Mouse (Mus musculus) heart, embryonic 14.5 days (tissue): ENCODE data around the gene Rab40c. TPM values are rescaled to one million over a fixed set of nuclear protein-coding genes. Genes with fewer than 3 reads are reported as not detected.
A peak's percentile ranks its signal among the peaks of the same experiment; 100 is the strongest.

ENCODE experiments used
- ATAC-seq: fragments of 200-750 bp; cut with Nextera tagmentation; 2 replicates; pipeline ENCODE4 v1.8.0; 2017; ENCODE audit warnings: low read depth, moderate TSS enrichment; ENCODE audit not compliant: insufficient number of reproducible peaks, insufficient read depth, low FRiP score
- H3K27ac ChIP-seq, 2 experiments: fragments of 200-500 bp in 1 of 2; fragments of 300-500 bp in 1 of 2; sonication (generic) in 1 of 2; replicated peaks in 1 of 2; 2 replicates each; pipeline ENCODE4 v1.5.1; 2012 to 2014; ENCODE audit warnings: low read depth in 2 of 2, low read length in 2 of 2, control low read depth in 1 of 2, mild to moderate bottlenecking in 1 of 2, mixed read lengths in 1 of 2; ENCODE audit not compliant: control insufficient read depth in 1 of 2, insufficient read depth in 1 of 2
- H3K27me3 ChIP-seq: fragments of 300-500 bp; sonication (generic); 2 replicates; pipeline ENCODE4 v1.6.1; 2014; ENCODE audit warnings: mild to moderate bottlenecking, low read length, control low read depth; ENCODE audit not compliant: control insufficient read depth, insufficient read depth
- H3K36me3 ChIP-seq: fragments of 300-500 bp; sonication (generic); 2 replicates; pipeline ENCODE4 v1.6.1; 2014; ENCODE audit warnings: mild to moderate bottlenecking, control low read depth, low read length, mixed read lengths; ENCODE audit not compliant: control insufficient read depth, insufficient read depth
- H3K4me1 ChIP-seq, 2 experiments: fragments of 200-500 bp in 1 of 2; fragments of 300-500 bp in 1 of 2; sonication (generic) in 1 of 2; 2 replicates each; pipeline ENCODE4 v1.6.1; 2012 to 2014; ENCODE audit warnings: low read length in 2 of 2, control low read depth in 1 of 2, mixed read lengths in 1 of 2; ENCODE audit not compliant: control insufficient read depth in 2 of 2, insufficient read depth in 2 of 2
- H3K4me2 ChIP-seq: fragments of 300-500 bp; sonication (generic); 2 replicates; pipeline ENCODE4 v1.6.1; 2014; ENCODE audit warnings: mild to moderate bottlenecking, low read length
- H3K4me3 ChIP-seq, 2 experiments: fragments of 200-500 bp in 1 of 2; fragments of 300-500 bp in 1 of 2; sonication (generic) in 1 of 2; 2 replicates each; pipeline ENCODE4 v1.5.1; 2012 to 2014; ENCODE audit warnings: low read length in 2 of 2, mild to moderate bottlenecking in 2 of 2, control low read depth in 1 of 2, low read depth in 1 of 2, moderate library complexity in 1 of 2; ENCODE audit not compliant: control insufficient read depth in 1 of 2, insufficient read depth in 1 of 2
- H3K9ac ChIP-seq: fragments of 300-500 bp; sonication (generic); 2 replicates; pipeline ENCODE4 v1.6.1; 2014; ENCODE audit warnings: mild to moderate bottlenecking, low read length
- H3K9me3 ChIP-seq: fragments of 300-500 bp; sonication (generic); 2 replicates; pipeline ENCODE4 v1.6.1; 2016; ENCODE audit warnings: low read length, control low read depth; ENCODE audit not compliant: control insufficient read depth
- WGBS: fragments of 180-500 bp; shearing (Covaris S2); extraction: QIAGEN DNeasy Blood & Tissue Kit; methylation state at CpG from one replicate; pipeline ENCODE4 v1.1.7; 2014; 5-methylcytosine and 5-hydroxymethylcytosine counted together
- polyA plus RNA-seq: library from polyadenylated mRNA; unstranded; fragments of >200 nt; fragmentation: Nextera tagmentation; extraction: Ambion mirVana; gene quantifications from 2 replicates; pipeline ENCODE4 v1.2.1, GENCODE M21; 2014

The Rab40c gene
- polyA plus RNA-seq, 1 experiment from 2014 or later = 8.8 TPM

DNA sequence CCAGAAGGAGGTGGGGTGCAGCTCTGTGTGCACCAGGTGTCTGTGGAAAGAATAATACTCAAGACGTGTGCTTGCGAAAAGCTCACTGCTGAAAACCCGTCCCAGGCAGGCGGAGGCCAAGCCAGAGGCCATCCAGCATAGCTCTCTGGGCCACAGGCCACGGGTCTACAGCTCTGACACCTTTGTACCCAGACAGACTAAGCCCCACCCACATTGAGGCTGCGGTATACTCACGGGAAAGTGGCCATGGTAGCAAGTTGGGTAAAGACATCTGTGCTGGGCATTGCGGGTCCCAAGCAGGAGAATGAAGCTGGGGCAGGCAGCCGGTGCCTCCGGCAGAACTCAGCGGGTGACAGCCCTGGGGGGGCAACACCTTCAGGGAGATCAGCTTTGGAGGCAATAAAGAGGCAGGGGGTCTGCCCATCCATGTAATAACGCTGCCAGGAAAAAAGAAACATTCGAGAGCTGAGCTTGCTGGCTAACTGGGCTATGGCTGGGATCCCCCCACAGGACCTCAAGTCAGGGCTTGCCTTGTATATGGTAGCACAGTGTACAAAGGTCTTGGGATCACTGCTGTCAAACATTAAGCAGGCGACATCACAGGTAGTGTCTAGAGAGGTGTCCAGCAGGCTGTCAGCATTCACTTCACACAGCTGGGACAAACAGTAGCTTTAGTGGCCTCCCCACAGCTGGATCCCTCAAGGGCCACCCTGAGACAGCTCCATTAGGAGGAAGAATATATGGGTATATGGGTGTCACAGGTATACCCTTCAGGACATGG is 79.9 kb downstream of the Rab40c start:
- no peak overlapping the region for H3K4me2 ChIP-seq
- no peak overlapping the region for H3K27ac ChIP-seq
- H3K9ac ChIP-seq = no peak overlapping the region
- no peaks in the 10 kb centered on the region for H3K9me3 ChIP-seq
- WGBS = 85% methylated on average over 14 of the region's 14 CpGs
- ATAC-seq = no peak
- no peaks in the 10 kb centered on the region for H3K27me3 ChIP-seq
- peaks cover 24 to 45% of the 10 kb centered on the region in 2 experiments for H3K4me1 ChIP-seq
- H3K36me3 ChIP-seq = peaks cover 71% of the 10 kb centered on the region
- no peak overlapping the region for H3K4me3 ChIP-seq

DNA sequence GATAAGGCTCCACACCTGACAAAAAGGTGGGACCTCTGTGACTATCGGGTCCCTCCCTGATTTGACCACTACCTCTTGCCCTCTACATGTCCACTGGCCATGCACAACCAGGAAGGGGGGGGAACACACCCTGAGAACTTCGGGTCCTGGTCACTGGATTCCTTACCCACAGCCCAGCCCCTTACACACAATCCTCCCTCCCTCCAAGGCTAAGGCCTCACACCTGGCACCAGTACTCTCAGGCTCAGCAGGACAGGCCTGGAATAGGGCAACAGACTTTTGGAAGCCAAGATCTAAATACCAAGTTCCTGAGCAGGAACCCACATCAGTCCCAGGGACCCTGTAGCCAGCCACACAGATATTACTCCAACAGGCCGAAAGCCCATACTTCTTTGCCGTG is 80.6 kb downstream of the Rab40c start:
- H3K4me1 ChIP-seq = peaks cover 26 to 50% of the 10 kb centered on the region in 2 experiments
- peaks cover 74% of the 10 kb centered on the region for H3K36me3 ChIP-seq
- no peaks in the 10 kb centered on the region for H3K27me3 ChIP-seq
- no peak overlapping the region for H3K4me2 ChIP-seq
- H3K9ac ChIP-seq = no peak overlapping the region
- no peak overlapping the region for H3K27ac ChIP-seq
- WGBS = 87% methylated on average over 4 of the region's 4 CpGs
- ATAC-seq = no peak
- no peak overlapping the region for H3K4me3 ChIP-seq
- H3K9me3 ChIP-seq = no peaks in the 10 kb centered on the region

DNA sequence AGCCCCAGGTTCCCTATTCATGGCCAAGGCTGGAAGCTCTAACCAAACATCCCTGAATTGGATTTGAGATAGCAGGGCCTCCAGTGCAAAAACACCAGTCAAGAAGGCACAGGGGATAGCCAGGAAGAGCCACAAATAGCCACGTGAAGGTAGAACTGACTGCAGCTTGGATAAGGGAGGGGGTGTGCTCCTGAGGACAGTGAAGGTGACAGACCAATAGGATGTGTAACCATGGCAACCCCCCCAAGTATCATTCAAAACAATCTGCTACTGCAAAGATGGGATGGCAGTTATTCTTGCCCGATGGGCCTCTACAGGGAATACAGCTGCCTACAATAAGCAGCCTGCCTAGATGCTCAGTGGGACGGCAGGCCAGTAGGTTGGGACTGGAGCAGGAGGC is 82.0 kb downstream of the Rab40c start:
- Histone ChIP-seq H3K27ac (peak overlapping the region in 1 of 2 experiments; percentile 77; a peak in 2 of 4 replicates), H3K4me2 (peak overlapping the region; percentile 90), H3K4me3 (no peak overlapping the region), H3K4me1 (peaks cover 21 to 40% of the 10 kb centered on the region in 2 experiments; a peak in 3 of 4 replicates), H3K27me3 (no peaks in the 10 kb centered on the region), H3K9ac (peak overlapping the region; percentile 74), H3K9me3 (no peaks in the 10 kb centered on the region), H3K36me3 (peaks cover 72% of the 10 kb centered on the region)
- ATAC-seq = no peak
- whole genome bisulfite sequencing = 25% methylated on average over 3 of the region's 3 CpGs

DNA sequence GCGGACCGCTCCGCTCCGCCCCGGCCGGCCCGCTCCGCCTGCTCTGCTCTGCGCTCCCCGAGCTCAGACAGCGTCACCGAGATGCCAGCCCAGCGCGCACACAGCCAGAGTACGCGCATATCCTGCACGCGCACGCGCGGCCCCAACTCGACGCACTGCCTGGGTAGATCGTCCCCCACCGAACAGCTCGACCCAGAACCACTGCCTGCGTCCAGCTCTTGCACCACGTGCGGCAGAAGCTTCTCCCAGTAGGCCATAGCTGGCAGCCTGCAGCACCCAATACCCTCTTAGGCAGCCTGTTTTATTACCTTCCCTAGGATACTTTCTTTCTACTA is 82.5 kb downstream of the Rab40c start, which contains the start of gene Rhbdl1:
TSS of gene Rhbdl1 (minus strand) at position 220 of the 335 bp plus-strand sequence.
- peak; percentile 8; the same call in 1 of the 2 replicates for ATAC-seq
- peak within 1 kb of the TSS; percentile 30 to 42 for H3K4me3 ChIP-seq
- peak within 1 kb of the TSS; percentile 90 for H3K4me2 ChIP-seq
- no peaks in the 10 kb centered on the region for H3K9me3 ChIP-seq
- H3K27ac ChIP-seq = peak within 1 kb of the TSS; percentile 9 to 77; a peak in 2 of 4 replicates
- no peaks in the 10 kb centered on the region for H3K27me3 ChIP-seq
- H3K4me1 ChIP-seq = peaks cover 21 to 41% of the 10 kb centered on the region in 2 experiments; a peak in 3 of 4 replicates
- peak within 1 kb of the TSS; percentile 74 for H3K9ac ChIP-seq
- 1% methylated on average over 29 of the region's 29 CpGs for WGBS
- H3K36me3 ChIP-seq = peaks cover 67% of the 10 kb centered on the region

DNA sequence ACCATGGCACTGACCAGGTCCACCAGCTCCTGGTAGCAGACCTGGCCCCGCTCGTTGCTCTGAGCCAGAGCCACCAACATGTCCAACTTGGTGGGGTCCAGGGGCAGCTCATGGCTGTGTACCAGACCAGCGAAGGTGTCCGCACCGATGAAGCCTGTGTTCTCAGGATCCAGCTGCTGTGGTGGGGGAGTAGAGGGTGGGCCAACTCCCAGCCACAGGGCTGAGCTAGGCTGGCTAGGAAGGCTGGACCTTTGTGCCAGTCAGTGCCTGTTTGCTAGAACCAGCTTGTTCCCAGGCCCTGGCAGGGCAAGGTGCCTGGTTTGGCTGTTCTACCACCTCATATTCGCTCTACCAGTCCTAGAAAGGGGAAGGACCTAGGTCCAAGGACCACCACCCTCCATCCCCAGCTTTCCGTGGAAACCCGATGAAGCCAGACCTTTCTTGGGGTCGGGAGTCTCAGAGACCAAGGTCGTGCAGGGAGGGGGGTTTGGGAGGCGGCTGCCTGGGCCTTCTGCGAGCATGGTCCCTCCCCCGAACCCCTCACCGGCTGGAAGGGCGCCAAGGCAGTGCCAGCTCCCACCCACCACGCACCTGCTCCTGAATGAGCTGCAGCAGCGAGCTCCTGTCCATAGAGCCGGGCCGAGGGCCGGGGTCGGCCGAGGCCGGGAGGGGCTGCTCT is 83.0 kb downstream of the Rab40c start:
- H3K9me3 ChIP-seq = no peaks in the 10 kb centered on the region
- peak overlapping the region in 1 of 2 experiments; percentile 77; a peak in 2 of 4 replicates for H3K27ac ChIP-seq
- no peak for ATAC-seq
- peak overlapping the region; percentile 90 for H3K4me2 ChIP-seq
- peaks cover 25 to 46% of the 10 kb centered on the region in 2 experiments; a peak in 3 of 4 replicates for H3K4me1 ChIP-seq
- H3K4me3 ChIP-seq = peak overlapping the region; percentile 30 to 42
- no peaks in the 10 kb centered on the region for H3K27me3 ChIP-seq
- 21% methylated on average over 23 of the region's 23 CpGs for WGBS
- peaks cover 65% of the 10 kb centered on the region for H3K36me3 ChIP-seq
- peak overlapping the region; percentile 74 for H3K9ac ChIP-seq

DNA sequence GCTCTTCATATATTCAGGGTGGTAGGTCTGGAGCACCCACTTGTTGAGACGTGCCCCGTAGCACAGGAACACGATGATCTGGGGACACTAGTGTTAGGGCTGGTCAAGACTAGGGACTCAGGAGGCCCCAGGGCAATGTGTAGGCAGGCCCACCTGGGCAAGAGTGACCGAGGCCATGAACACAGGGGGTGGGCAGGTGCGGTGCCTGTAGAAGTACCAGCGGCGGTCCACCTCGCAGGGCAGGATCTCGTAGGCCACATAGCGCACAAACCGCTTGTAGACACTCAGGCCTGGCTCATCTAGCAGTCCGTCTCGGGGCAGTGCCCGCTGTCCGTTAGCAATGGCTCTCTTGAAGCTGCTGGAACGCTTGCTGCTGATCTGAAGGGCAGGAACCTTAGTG is 83.7 kb downstream of the Rab40c start:
- no peaks in the 10 kb centered on the region for H3K27me3 ChIP-seq
- H3K27ac ChIP-seq = no peak overlapping the region; a peak in 1 of 4 replicates
- H3K4me3 ChIP-seq = no peak overlapping the region
- 91% methylated on average over 16 of the region's 16 CpGs for WGBS
- H3K9me3 ChIP-seq = no peaks in the 10 kb centered on the region
- peaks cover 65% of the 10 kb centered on the region for H3K36me3 ChIP-seq
- H3K4me1 ChIP-seq = peaks cover 28 to 53% of the 10 kb centered on the region in 2 experiments; a peak in 3 of 4 replicates
- no peak overlapping the region for H3K9ac ChIP-seq
- peak overlapping the region; percentile 90 for H3K4me2 ChIP-seq
- no peak for ATAC-seq

DNA sequence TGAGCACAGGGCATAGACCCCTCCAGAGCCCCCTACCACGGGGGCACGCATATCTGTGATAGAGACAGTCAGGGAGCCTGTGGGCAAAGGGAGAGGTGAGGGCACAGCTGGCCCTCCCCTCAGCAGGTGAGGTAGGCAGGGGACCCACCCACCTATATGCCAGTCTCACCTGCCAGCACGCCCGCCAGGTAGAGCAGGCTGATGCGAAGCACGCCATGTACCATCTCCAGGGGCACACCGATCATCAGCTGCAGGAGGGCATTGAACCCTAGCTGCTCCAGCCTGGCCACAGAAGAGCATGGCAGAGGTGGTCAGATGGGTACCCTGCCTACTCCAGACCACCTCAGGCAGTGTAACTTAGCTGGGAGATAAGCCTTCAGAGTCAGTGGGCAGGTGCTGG is 84.2 kb downstream of the Rab40c start:
- Histone ChIP-seq H3K27ac (no peak overlapping the region), H3K4me3 (no peak overlapping the region), H3K9ac (peak overlapping the region; percentile 85), H3K27me3 (no peaks in the 10 kb centered on the region), H3K4me2 (peak overlapping the region; percentile 91; the same call in 1 of the 2 replicates), H3K4me1 (peaks cover 28 to 55% of the 10 kb centered on the region in 2 experiments; a peak in 3 of 4 replicates), H3K36me3 (peaks cover 65% of the 10 kb centered on the region), H3K9me3 (no peaks in the 10 kb centered on the region)
- ATAC-seq = no peak
- WGBS = 96% methylated on average over 7 of the region's 7 CpGs
